10 mouse cellular contexts compared by ENCODE assay signal in the genomic region with DNA sequence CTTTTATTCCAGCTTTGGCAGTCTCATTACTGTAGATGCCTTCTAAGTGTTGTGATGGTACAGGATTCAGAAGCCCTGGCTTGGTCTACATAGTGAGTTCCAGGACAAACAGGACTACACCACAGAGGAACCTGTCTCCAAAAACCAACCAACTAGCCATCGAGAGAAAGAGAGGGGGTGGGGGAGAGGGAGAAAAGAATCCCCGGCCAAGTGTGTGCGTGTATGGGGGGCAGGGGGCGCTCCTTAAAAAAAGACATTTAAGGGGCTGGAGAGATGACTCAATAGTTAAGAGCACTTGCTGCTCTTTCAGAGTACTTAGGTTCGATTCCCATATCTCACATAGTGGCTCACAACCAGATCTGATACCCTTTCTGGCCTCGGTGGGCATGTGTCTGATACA. TPM values are rescaled to one million over a fixed set of nuclear protein-coding genes. Genes with fewer than 3 reads are reported as not detected.
DNase-seq lines count a peak whose midpoint lies in the region; ATAC-seq and TF ChIP-seq lines count a peak whose summit lies in the region.
"Had no signal": no experiment of that assay in that cellular context is flagged by ENCODE, and none has a peak within 500 bp of the region (broad histone marks: within the 10 kb centered on the region; RNA-seq: fewer than 3 reads in every experiment).

No protein-coding gene starts in this region.

- H3K4me3 ChIP-seq in kidney, embryonic 15.5 days (replicated peaks) = peak overlapping the region; percentile 92
- peak overlapping the region; percentile 70 for H3K4me3 ChIP-seq in embryonic facial prominence, embryonic 11.5 days (ENCODE audit: low read depth, low read length)
- H3K4me3 ChIP-seq in intestine, embryonic 15.5 days (replicated peaks) = peak overlapping the region; percentile 64; the same call in 1 of the 2 replicates
- H3K4me3 ChIP-seq in midbrain, postnatal 0 days (ENCODE audit: low read depth, low read length) = 0 out of 2 replicates have a peak overlapping the region, but pooled peaks have one; percentile 79

- H3K4me2 ChIP-seq in kidney, embryonic 15.5 days = peak overlapping the region; percentile 86
- peak overlapping the region; percentile 62 for H3K4me2 ChIP-seq in embryonic facial prominence, embryonic 11.5 days (ENCODE audit: low read depth, low read length)
- H3K4me2 ChIP-seq in intestine, embryonic 15.5 days (replicated peaks) = peak overlapping the region; percentile 81
- peak overlapping the region; percentile 92 for H3K4me2 ChIP-seq in midbrain, postnatal 0 days (ENCODE audit: low read depth, low read length, poor library complexity, severe bottlenecking)

- peaks cover 24% of the 10 kb centered on the region for H3K36me3 ChIP-seq in kidney, embryonic 15.5 days
- H3K36me3 ChIP-seq in embryonic facial prominence, embryonic 11.5 days (replicated peaks; ENCODE audit: control insufficient read depth, insufficient read depth, low read depth, low read length) = no peaks in the 10 kb centered on the region; the same call in 1 of the 2 replicates
- H3K36me3 ChIP-seq in intestine, embryonic 15.5 days = peaks cover 12% of the 10 kb centered on the region; the same call in 1 of the 2 replicates
- H3K36me3 ChIP-seq in midbrain, postnatal 0 days (ENCODE audit: insufficient read depth, low read length) = peaks cover 11% of the 10 kb centered on the region

- ATAC-seq in kidney, embryonic 15.5 days (replicated peaks; ENCODE audit: low FRiP score) = no peak
- ATAC-seq in embryonic facial prominence, embryonic 11.5 days (replicated peaks; ENCODE audit: insufficient number of reproducible peaks, low FRiP score, low TSS enrichment, low read depth) = no peak
- no peak for ATAC-seq in intestine, embryonic 15.5 days
- no peak for ATAC-seq in midbrain, postnatal 0 days (ENCODE audit: low FRiP score)
- ATAC-seq: Patski had no signal

- WGBS in kidney, embryonic 15.5 days = 48% methylated on average over 6 of the region's 6 CpGs
- 57% methylated on average over 6 of the region's 6 CpGs for WGBS in embryonic facial prominence, embryonic 11.5 days
- WGBS in intestine, embryonic 15.5 days = 47% methylated on average over 6 of the region's 6 CpGs
- 60% methylated on average over 6 of the region's 6 CpGs for WGBS in midbrain, postnatal 0 days

- H3K9me3 ChIP-seq in kidney, embryonic 15.5 days (replicated peaks) = no peaks in the 10 kb centered on the region
- H3K9me3 ChIP-seq in embryonic facial prominence, embryonic 11.5 days (replicated peaks; ENCODE audit: control insufficient read depth, low read length) = no peaks in the 10 kb centered on the region
- H3K9me3 ChIP-seq in intestine, embryonic 15.5 days = no peaks in the 10 kb centered on the region
- no peaks in the 10 kb centered on the region for H3K9me3 ChIP-seq in midbrain, postnatal 0 days (ENCODE audit: low read length)

- H3K9ac ChIP-seq in kidney, embryonic 15.5 days = no peak overlapping the region; the same call in 1 of the 2 replicates
- H3K9ac ChIP-seq in embryonic facial prominence, embryonic 11.5 days (replicated peaks; ENCODE audit: low read length) = peak overlapping the region; percentile 6; the same call in 1 of the 2 replicates
- H3K9ac ChIP-seq in intestine, embryonic 15.5 days = no peak overlapping the region
- no peak overlapping the region for H3K9ac ChIP-seq in midbrain, postnatal 0 days (replicated peaks; ENCODE audit: low read length, poor library complexity, severe bottlenecking)

- no peak for DNase-seq in kidney, postnatal 25 days
- DNase-seq in embryonic facial prominence, embryonic 11.5 days (ENCODE audit: low spot score) = no peak
- DNase-seq in midbrain, postnatal 0 days (ENCODE audit: low spot score) = no peak
- DNase-seq in right cerebral cortex, postnatal 10 days (ENCODE audit: low spot score in 2 of 2) = no peak
- no peak for DNase-seq in frontal cortex, postnatal 25 days (ENCODE audit: low spot score in 2 of 2)
- DNase-seq in right cerebral cortex, postnatal 4 days = no peak
- DNase-seq: cerebellum, postnatal 25 days had no signal

- H3K27me3 ChIP-seq in kidney, embryonic 15.5 days = no peaks in the 10 kb centered on the region
- no peaks in the 10 kb centered on the region for H3K27me3 ChIP-seq in embryonic facial prominence, embryonic 11.5 days (ENCODE audit: control insufficient read depth, insufficient read depth, low read length)
- H3K27me3 ChIP-seq in intestine, embryonic 15.5 days (replicated peaks) = no peaks in the 10 kb centered on the region
- no peaks in the 10 kb centered on the region for H3K27me3 ChIP-seq in midbrain, postnatal 0 days (ENCODE audit: insufficient read depth, low read length)
- H3K27me3 ChIP-seq: Patski had no signal

- peaks cover 46% of the 10 kb centered on the region for H3K4me1 ChIP-seq in kidney, embryonic 15.5 days
- H3K4me1 ChIP-seq in embryonic facial prominence, embryonic 11.5 days (ENCODE audit: control insufficient read depth, insufficient read depth, low read length) = no peaks in the 10 kb centered on the region
- peaks cover 40% of the 10 kb centered on the region for H3K4me1 ChIP-seq in intestine, embryonic 15.5 days (replicated peaks)
- H3K4me1 ChIP-seq in midbrain, postnatal 0 days (ENCODE audit: insufficient read depth, low read length) = peaks cover 31% of the 10 kb centered on the region

- no peak for TF ChIP-seq CTCF in midbrain, postnatal 0 days (IDR thresholded peaks at IDR 0.05)

- H3K27ac ChIP-seq in kidney, embryonic 15.5 days = no peak overlapping the region
- no peak overlapping the region for H3K27ac ChIP-seq in embryonic facial prominence, embryonic 11.5 days (replicated peaks; ENCODE audit: low read depth, low read length)
- no peak overlapping the region for H3K27ac ChIP-seq in intestine, embryonic 15.5 days
- H3K27ac ChIP-seq in midbrain, postnatal 0 days (ENCODE audit: low read depth, low read length) = no peak overlapping the region

RNA-seq across cellular contexts. Expression of a gene that starts 1.6 kb away (rescaled TPM):
- polyA plus RNA-seq in kidney, embryonic 15.5 days (2015; fragmentation: Nextera tagmentation; extraction: Ambion mirVana) = 17.3 TPM in 2 replicates
- 18.5 and 20.5 TPM in 2 replicates for polyA plus RNA-seq in embryonic facial prominence, embryonic 11.5 days (2014; fragmentation: Nextera tagmentation; extraction: Ambion mirVana)
- polyA plus RNA-seq in intestine, embryonic 15.5 days (2015; fragmentation: Nextera tagmentation; extraction: Ambion mirVana) = 12.1 and 13.0 TPM in 2 replicates
- total RNA-seq in midbrain, postnatal 0 days (2014; rRNA removed) = 8.1 and 10.9 TPM in 2 replicates
- 3.6 and 4.1 TPM in 2 replicates for polyA plus RNA-seq in midbrain, postnatal 0 days (2015; fragmentation: Nextera tagmentation; extraction: Ambion mirVana)

RNA-seq across cellular contexts. Expression of a gene that starts 1.7 kb away (rescaled TPM):
- 6.3 and 6.8 TPM in 2 replicates for polyA plus RNA-seq in kidney, embryonic 15.5 days (2015; fragmentation: Nextera tagmentation; extraction: Ambion mirVana)
- 8.9 and 9.9 TPM in 2 replicates for polyA plus RNA-seq in embryonic facial prominence, embryonic 11.5 days (2014; fragmentation: Nextera tagmentation; extraction: Ambion mirVana)
- polyA plus RNA-seq in intestine, embryonic 15.5 days (2015; fragmentation: Nextera tagmentation; extraction: Ambion mirVana) = 6.5 and 6.6 TPM in 2 replicates
- 14.2 and 18.1 TPM in 2 replicates for total RNA-seq in midbrain, postnatal 0 days (2014; rRNA removed)
- polyA plus RNA-seq in midbrain, postnatal 0 days (2015; fragmentation: Nextera tagmentation; extraction: Ambion mirVana) = 3.6 and 4.0 TPM in 2 replicates

RNA-seq across cellular contexts. Expression of a gene that starts 35.9 kb away (rescaled TPM):
- polyA plus RNA-seq in kidney, embryonic 15.5 days (2015; fragmentation: Nextera tagmentation; extraction: Ambion mirVana) = 72.5 and 79.3 TPM in 2 replicates
- polyA plus RNA-seq in embryonic facial prominence, embryonic 11.5 days (2014; fragmentation: Nextera tagmentation; extraction: Ambion mirVana) = 59.1 and 63.0 TPM in 2 replicates
- 108 and 115 TPM in 2 replicates for polyA plus RNA-seq in intestine, embryonic 15.5 days (2015; fragmentation: Nextera tagmentation; extraction: Ambion mirVana)
- total RNA-seq in midbrain, postnatal 0 days (2014; rRNA removed) = 5.6 and 6.5 TPM in 2 replicates
- polyA plus RNA-seq in midbrain, postnatal 0 days (2015; fragmentation: Nextera tagmentation; extraction: Ambion mirVana) = 3.1 and 3.7 TPM in 2 replicates

RNA-seq across cellular contexts. Expression of a gene that starts 47.4 kb away (rescaled TPM):
- polyA plus RNA-seq in kidney, embryonic 15.5 days (2015; fragmentation: Nextera tagmentation; extraction: Ambion mirVana) = 15.7 TPM in 2 replicates
- 11.6 and 14.1 TPM in 2 replicates for polyA plus RNA-seq in embryonic facial prominence, embryonic 11.5 days (2014; fragmentation: Nextera tagmentation; extraction: Ambion mirVana)
- 9.3 and 9.4 TPM in 2 replicates for polyA plus RNA-seq in intestine, embryonic 15.5 days (2015; fragmentation: Nextera tagmentation; extraction: Ambion mirVana)
- 36.6 and 37.9 TPM in 2 replicates for total RNA-seq in midbrain, postnatal 0 days (2014; rRNA removed)
- 24.0 and 25.3 TPM in 2 replicates for polyA plus RNA-seq in midbrain, postnatal 0 days (2015; fragmentation: Nextera tagmentation; extraction: Ambion mirVana)

RNA-seq across cellular contexts. Expression of a gene that starts 48.5 kb away (rescaled TPM):
- polyA plus RNA-seq in kidney, embryonic 15.5 days (2015; fragmentation: Nextera tagmentation; extraction: Ambion mirVana) = 78.1 and 79.0 TPM in 2 replicates
- 50.5 and 56.9 TPM in 2 replicates for polyA plus RNA-seq in embryonic facial prominence, embryonic 11.5 days (2014; fragmentation: Nextera tagmentation; extraction: Ambion mirVana)
- polyA plus RNA-seq in intestine, embryonic 15.5 days (2015; fragmentation: Nextera tagmentation; extraction: Ambion mirVana) = 74.8 and 86.2 TPM in 2 replicates
- total RNA-seq in midbrain, postnatal 0 days (2014; rRNA removed) = 64.9 and 92.7 TPM in 2 replicates
- polyA plus RNA-seq in midbrain, postnatal 0 days (2015; fragmentation: Nextera tagmentation; extraction: Ambion mirVana) = 42.7 and 46.0 TPM in 2 replicates

Comparison
In these comparisons a context has a peak if more than half of its experiments do, and no peak if none do; other contexts are left out.
1. RNA of a gene that starts 35.9 kb away (polyA plus RNA-seq): 108 to 115 TPM in intestine, embryonic 15.5 days, 72.5 to 79.3 TPM in kidney, embryonic 15.5 days and 59.1 to 63.0 TPM in embryonic facial prominence, embryonic 11.5 days; 3.1 to 3.7 TPM in midbrain, postnatal 0 days; every median in the first group is over 10 times any median in the second.
2. Peak in every context shown above with its lines, with median percentiles within 50 percentile points of each other: H3K4me2 ChIP-seq and H3K4me3 ChIP-seq.